Mouse (Mus musculus) gastrocnemius, postnatal 4 days (tissue): ENCODE measurements around the gene Olfr588-ps1. TPM values are rescaled to one million over a fixed set of nuclear protein-coding genes. Genes with fewer than 3 reads are reported as not detected.
"Not testable (repeated sequence)": the region's sequence is repeated elsewhere in the genome, so short reads cannot be mapped to it uniquely, and the experiment has no call there.

ENCODE experiments used
- DNase-seq, 2 experiments: peaks; one replicate each; pipeline ENCODE4 v3.0.0; 2021 to 2022; ENCODE audit warnings: low spot score in 2 of 2, mixed read lengths in 2 of 2
- long read RNA-seq, 2 experiments: library from polyadenylated mRNA; stranded (forward); transcript quantifications; one replicate each; pipeline ENCODE4 v2.0.0; 2021
- total RNA-seq, 2 experiments: library from RNA; stranded (reverse); gene quantifications; 2 replicates each; pipeline ENCODE4 v1.2.3; 2021

Olfr588-ps1 gene
- total RNA-seq, result not detected
- long read RNA-seq, experiment 1, result 0 reads
- long read RNA-seq, experiment 2, result 0 reads

DNA sequence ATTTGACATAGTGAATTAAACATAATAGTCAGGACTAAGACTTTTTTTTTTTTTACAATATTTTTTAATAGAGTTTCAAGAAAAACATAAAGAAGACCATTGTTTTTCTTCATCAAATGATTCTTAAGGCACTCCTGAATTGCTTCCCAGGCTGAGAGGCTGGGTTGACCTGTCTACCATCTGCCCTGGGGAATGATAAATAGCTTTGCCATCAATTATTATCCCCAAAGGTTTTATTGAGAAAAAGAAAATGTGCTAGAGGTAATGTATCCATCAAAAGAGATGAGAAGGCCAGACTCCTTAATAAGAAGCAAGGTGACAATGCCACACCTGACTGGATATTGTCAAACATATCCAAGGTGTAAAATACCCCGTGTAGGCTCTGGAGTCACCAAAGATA, at the start of gene Olfr588-ps1:
Gene Olfr588-ps1 (plus strand): TSS at position 301 of the 400 bp plus-strand sequence.
- no peak for DNase-seq

DNA sequence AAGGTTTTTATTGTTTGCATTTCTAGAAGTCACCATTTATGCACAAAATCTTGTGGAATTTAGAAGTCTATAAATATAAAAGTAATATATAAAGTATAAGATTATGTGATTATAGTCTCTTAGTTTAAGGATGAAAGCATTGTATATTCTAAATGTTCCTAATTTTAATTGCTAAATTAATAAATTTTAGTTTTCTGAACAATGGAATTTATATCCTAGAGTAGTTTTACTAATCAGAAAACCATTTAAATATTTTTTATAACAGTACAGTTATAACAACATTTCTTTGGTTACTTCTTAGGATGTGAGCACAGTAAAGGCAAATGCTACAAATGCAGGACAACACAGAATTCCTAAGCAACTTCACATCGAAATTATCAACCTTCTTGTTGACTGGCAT, 43.3 kb upstream of the Olfr588-ps1 start, which contains the start of gene Olfr585:
Gene Olfr585 (plus strand): TSS at position 301 of the 400 bp plus-strand sequence.
- DNase-seq, result no peak

DNA sequence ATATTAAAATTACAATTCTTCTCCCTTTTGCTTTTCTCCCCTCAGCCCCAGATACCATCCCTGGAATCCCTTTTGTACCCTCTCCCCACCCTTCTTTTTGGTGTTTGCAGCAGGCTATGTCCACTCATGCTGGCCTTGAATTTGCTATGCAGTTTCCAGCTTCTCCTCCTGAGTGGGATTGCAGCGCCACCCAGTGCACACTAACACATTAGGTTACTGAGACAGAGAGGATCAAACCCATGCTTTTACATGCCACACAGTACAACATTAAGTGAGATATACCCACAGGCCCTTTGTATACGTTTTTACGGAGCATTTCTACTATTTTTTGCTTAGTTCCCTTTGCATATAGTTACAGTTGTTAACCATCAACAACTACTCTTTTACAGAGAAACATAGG, 21.3 kb upstream of the Olfr588-ps1 start:
- DNase-seq, result no peak

DNA sequence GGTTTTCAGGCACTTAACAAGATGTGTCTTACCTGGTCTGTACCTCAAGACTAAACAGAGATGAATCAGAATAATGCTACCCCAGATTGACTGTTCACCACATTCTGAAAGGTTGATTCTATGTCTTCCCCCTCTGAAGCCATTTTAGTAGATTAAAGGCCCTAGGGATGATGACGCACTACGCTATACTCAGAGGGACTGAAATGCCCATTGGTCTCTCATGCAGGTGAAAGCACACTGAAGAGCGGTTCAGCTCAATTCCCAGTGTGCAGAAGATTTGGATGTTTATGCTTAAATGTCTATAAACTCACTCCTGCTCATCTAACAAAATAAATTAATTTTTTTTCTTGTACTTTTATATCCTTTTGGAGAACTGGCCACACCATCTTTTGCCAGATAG, 15.1 kb upstream of the Olfr588-ps1 start, which contains the start of gene Olfr586:
Gene Olfr586 (minus strand): TSS at position 101 of the 400 bp plus-strand sequence.
- DNase-seq, result no peak

DNA sequence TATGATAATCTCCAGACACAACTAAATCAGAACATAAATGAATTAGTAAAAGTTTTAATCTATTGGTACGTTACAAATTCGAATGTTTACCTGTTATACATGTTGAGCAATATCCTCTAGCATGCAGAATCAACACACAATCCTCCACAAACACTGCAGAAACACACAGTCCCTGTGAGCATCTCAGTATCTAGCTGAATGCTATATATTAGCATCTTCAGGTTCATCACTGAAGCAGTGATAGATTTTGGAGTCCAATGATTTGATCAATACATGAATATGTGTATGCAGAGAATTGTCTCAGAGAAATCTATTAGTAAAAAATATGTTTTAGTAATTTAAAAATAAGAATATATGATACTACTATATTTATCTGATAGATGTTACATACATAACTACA, 15.6 kb downstream of the Olfr588-ps1 start, which contains the start of gene Olfr589:
Gene Olfr589 (minus strand): TSS at position 101 of the 400 bp plus-strand sequence.
- no peak for DNase-seq

DNA sequence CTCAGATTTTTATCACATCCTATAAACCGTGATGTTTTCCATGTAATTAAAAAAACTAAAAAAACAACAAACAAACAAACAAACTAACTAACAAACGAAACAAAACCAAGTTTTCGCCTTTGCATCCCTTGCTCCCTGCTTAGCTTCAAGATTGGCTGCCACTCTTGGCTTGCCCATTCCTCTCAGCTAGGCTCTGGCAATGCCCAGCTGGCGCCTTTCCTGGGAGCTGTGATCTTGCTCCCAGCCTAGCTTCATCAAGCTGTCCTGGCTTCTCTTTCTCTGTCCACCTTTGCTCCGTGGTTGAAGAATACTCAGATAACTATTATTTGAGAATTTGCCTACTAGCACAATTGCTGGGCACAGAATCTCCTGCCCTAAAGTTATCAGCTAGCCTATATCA, 29.0 kb downstream of the Olfr588-ps1 start:
- no peak for DNase-seq

DNA sequence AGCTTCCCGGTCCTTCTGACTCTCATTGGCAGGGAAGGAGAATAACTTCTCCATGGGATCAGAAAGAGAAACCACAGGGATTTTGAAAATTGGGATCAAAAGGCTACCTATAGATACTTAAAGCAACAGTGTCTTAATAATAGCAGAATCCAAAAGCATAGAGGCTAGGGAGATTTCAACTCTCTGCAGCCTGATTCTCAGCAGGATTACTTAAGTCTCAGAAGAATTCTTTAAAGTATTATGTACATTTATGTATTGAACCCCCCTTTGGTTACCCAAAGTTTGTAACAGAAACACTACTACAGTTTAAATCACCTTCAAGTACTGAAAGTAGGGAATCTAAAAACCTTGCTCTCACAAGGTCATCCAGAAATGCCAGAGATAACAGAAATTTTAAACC, 37.6 kb downstream of the Olfr588-ps1 start, which contains the start of gene Olfr591:
Gene Olfr591 (minus strand): TSS at position 101 of the 400 bp plus-strand sequence.
- DNase-seq, result no peak

DNA sequence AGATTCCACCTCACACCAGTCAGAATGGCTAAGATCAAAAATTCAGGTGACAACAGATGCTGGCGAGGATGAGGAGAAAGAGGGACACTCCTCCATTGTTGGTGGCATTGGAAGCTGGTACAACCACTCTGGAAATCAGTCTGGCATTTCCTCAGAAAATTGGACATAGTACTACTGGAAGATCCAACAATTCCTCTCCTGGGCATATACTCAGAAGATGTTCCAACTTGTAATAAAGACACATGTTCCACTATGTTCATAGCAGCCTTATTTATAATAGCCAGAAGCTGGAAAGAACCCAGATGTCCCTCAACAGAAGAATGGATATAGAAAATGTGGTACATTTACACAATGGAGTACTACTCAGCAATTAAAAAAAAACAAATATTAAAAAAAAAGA, 43.8 kb downstream of the Olfr588-ps1 start, which contains the start of gene Olfr592:
Gene Olfr592 (plus strand): TSS at position 301 of the 400 bp plus-strand sequence.
- not testable (repeated sequence) for DNase-seq

Other genes with a start within 250 kb of the Olfr588-ps1 start
- gene Olfr569, start 250.0 kb upstream of the Olfr588-ps1 start, total RNA-seq, result not detected
- not detected for gene Olfr570, start 246.3 kb upstream of the Olfr588-ps1 start, total RNA-seq
- not detected for gene Olfr571, start 223.3 kb upstream of the Olfr588-ps1 start, total RNA-seq
- not detected for gene Olfr572, start 216.5 kb upstream of the Olfr588-ps1 start, total RNA-seq
- not detected for gene Olfr573-ps1, start 198.3 kb upstream of the Olfr588-ps1 start, total RNA-seq
- not detected for gene Olfr574, start 192.4 kb upstream of the Olfr588-ps1 start, total RNA-seq
- gene Olfr575, start 182.1 kb upstream of the Olfr588-ps1 start, total RNA-seq, result not detected
- gene Olfr576, start 178.2 kb upstream of the Olfr588-ps1 start, total RNA-seq, result not detected
- not detected for gene Olfr577, start 164.9 kb upstream of the Olfr588-ps1 start, total RNA-seq
- not detected for gene Olfr578, start 151.6 kb upstream of the Olfr588-ps1 start, total RNA-seq
- not detected for gene Olfr582, start 102.9 kb upstream of the Olfr588-ps1 start, total RNA-seq
- gene Olfr583, start 89.6 kb upstream of the Olfr588-ps1 start, total RNA-seq, result not detected
- gene Olfr584, start 59.0 kb upstream of the Olfr588-ps1 start, total RNA-seq, result not detected
- gene Olfr585, start 43.2 kb upstream of the Olfr588-ps1 start, total RNA-seq, result not detected
- not detected for gene Olfr586, start 15.2 kb upstream of the Olfr588-ps1 start, total RNA-seq
- gene Olfr589, start 15.5 kb downstream of the Olfr588-ps1 start, total RNA-seq, result not detected
- gene Olfr591, start 37.5 kb downstream of the Olfr588-ps1 start, total RNA-seq, result not detected
- gene Olfr592, start 43.9 kb downstream of the Olfr588-ps1 start, total RNA-seq, result not detected
- gene Olfr593, start 71.0 kb downstream of the Olfr588-ps1 start, total RNA-seq, result not detected
- not detected for gene Olfr594, start 76.1 kb downstream of the Olfr588-ps1 start, total RNA-seq
- not detected for gene Usp17ld, start 111.6 kb downstream of the Olfr588-ps1 start, total RNA-seq
- gene Olfr596, start 164.8 kb downstream of the Olfr588-ps1 start, total RNA-seq, result not detected
- not detected for gene Olfr597, start 175.4 kb downstream of the Olfr588-ps1 start, total RNA-seq
- gene Olfr598, start 182.7 kb downstream of the Olfr588-ps1 start, total RNA-seq, result not detected
- not detected for gene Olfr599, start 195.0 kb downstream of the Olfr588-ps1 start, total RNA-seq
- not detected for gene Olfr600, start 208.8 kb downstream of the Olfr588-ps1 start, total RNA-seq
- not detected for gene Olfr601, start 221.8 kb downstream of the Olfr588-ps1 start, total RNA-seq
- not detected for gene Olfr603, start 245.3 kb downstream of the Olfr588-ps1 start, total RNA-seq